Mouse (Mus musculus): ENCODE measurements around the gene Bpifa5.

DNA sequence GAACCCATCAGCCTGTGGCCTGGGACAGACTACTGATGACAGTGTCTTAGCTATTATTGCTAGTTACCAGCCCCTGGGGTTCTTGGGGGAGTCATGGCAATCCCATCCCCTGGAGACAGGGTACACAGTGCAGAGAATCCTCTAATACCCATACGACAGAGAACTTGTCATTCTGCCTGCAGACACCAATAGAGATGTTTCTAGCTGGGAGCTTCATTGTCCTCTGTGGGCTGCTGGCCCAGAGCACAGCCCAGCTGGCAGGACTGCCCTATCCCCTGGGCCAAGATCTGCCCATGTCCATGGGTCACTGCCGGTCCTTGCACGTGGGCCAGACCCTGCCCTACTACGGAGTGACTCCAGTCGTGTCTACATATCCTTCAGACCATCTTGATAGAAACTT is 899 bp downstream of the Bpifa5 start:
- TF ChIP-seq CTCF (IDR thresholded peaks at IDR 0.05; ENCODE audit: control insufficient read depth, insufficient read depth, low read length) (no peak), POLR2A (IDR thresholded peaks at IDR 0.05; ENCODE audit: borderline replicate concordance, control insufficient read depth, low read depth, low read length) (no peak)
